Comparison of ENCODE assay signal across 8 mouse cellular contexts in genomic region chr2:181286629-181287337, GRCm38 (mm10). TPM values are rescaled to one million over a fixed set of nuclear protein-coding genes. Genes with fewer than 3 reads are reported as not detected.
DNase-seq lines count a peak whose midpoint lies in the region; ATAC-seq and TF ChIP-seq lines count a peak whose summit lies in the region.

No protein-coding gene starts in this region.

- H3K9me3 ChIP-seq in kidney, postnatal 0 days (replicated peaks; ENCODE audit: low read length) = no peaks in the 10 kb centered on the region
- H3K9me3 ChIP-seq in hindbrain, embryonic 15.5 days = no peaks in the 10 kb centered on the region

- DNase-seq in kidney, postnatal 0 days (ENCODE audit: low spot score) = no peak
- no peak for DNase-seq in kidney, postnatal 4 days
- DNase-seq in frontal cortex, postnatal 14 days (ENCODE audit: low spot score in 2 of 2) = no peak
- no peak for DNase-seq in urinary bladder, postnatal 4 days (ENCODE audit: low spot score in 2 of 2)

- peak overlapping the region; percentile 63 for H3K4me3 ChIP-seq in kidney, postnatal 0 days (replicated peaks; ENCODE audit: low read depth, low read length)
- H3K4me3 ChIP-seq in brown adipose tissue, adult 24 weeks (ENCODE audit: insufficient read depth, low read depth, low read length) = peak overlapping the region; percentile 100
- peak overlapping the region; percentile 58 for H3K4me3 ChIP-seq in hindbrain, embryonic 15.5 days
- H3K4me3 ChIP-seq in myocyte = peak overlapping the region; percentile 43

- 0 out of 2 replicates have a peak, but pooled peaks cover 3% of the 10 kb centered on the region for H3K36me3 ChIP-seq in kidney, postnatal 0 days (ENCODE audit: insufficient read depth, low read length)
- H3K36me3 ChIP-seq in hindbrain, embryonic 15.5 days = peaks cover 14% of the 10 kb centered on the region
- H3K36me3 ChIP-seq in myocyte (ENCODE audit: control insufficient read depth, insufficient read depth) = no peaks in the 10 kb centered on the region

- peak overlapping the region; percentile 80 for H3K9ac ChIP-seq in kidney, postnatal 0 days (ENCODE audit: low read depth, low read length)
- H3K9ac ChIP-seq in hindbrain, embryonic 15.5 days = peak overlapping the region; percentile 65

- ATAC-seq in kidney, postnatal 0 days (replicated peaks; ENCODE audit: low FRiP score, low read depth) = no peak
- no peak for ATAC-seq in hindbrain, embryonic 15.5 days (ENCODE audit: low FRiP score, low read depth)
- ATAC-seq in megakaryocyte progenitor cell, adult 5-6 weeks (replicated peaks; ENCODE audit: poor library complexity) = no peak

- H3K27ac ChIP-seq in kidney, postnatal 0 days = peak overlapping the region; percentile 90
- H3K27ac ChIP-seq in brown adipose tissue, adult 24 weeks (replicated peaks; ENCODE audit: low read depth, low read length) = peak overlapping the region; percentile 100
- peak overlapping the region; percentile 98 for H3K27ac ChIP-seq in hindbrain, embryonic 15.5 days (replicated peaks)

- H3K4me2 ChIP-seq in kidney, postnatal 0 days (ENCODE audit: low read length) = peak overlapping the region; percentile 67
- H3K4me2 ChIP-seq in hindbrain, embryonic 15.5 days = peak overlapping the region; percentile 65
- peak overlapping the region; percentile 82 for H3K4me2 ChIP-seq in myocyte (ENCODE audit: low read depth)

- peaks cover 57% of the 10 kb centered on the region for H3K79me2 ChIP-seq in myocyte (ENCODE audit: control insufficient read depth, insufficient read depth)

- WGBS in kidney, postnatal 0 days = 54% methylated on average over 6 of the region's 6 CpGs
- 60% methylated on average over 6 of the region's 6 CpGs for WGBS in hindbrain, embryonic 15.5 days

- no peak for TF ChIP-seq POLR2A in myocyte (IDR thresholded peaks at IDR 0.05; ENCODE audit: insufficient read length, low read depth)

- H3ac ChIP-seq in myocyte (ENCODE audit: control insufficient read depth, insufficient read length) = peak overlapping the region; percentile 44

- TF ChIP-seq CTCF in kidney, postnatal 0 days (IDR thresholded peaks at IDR 0.05; ENCODE audit: low read depth) = no peak

- no peaks in the 10 kb centered on the region for H3K27me3 ChIP-seq in kidney, postnatal 0 days (ENCODE audit: insufficient read depth, low read length)
- no peaks in the 10 kb centered on the region for H3K27me3 ChIP-seq in hindbrain, embryonic 15.5 days
- H3K27me3 ChIP-seq in myocyte (ENCODE audit: control insufficient read depth, insufficient read depth, insufficient read length) = no peaks in the 10 kb centered on the region

- H3K4me1 ChIP-seq in kidney, postnatal 0 days (replicated peaks; ENCODE audit: insufficient read depth, low read length) = peaks cover 7% of the 10 kb centered on the region; the same call in 1 of the 2 replicates
- no peaks in the 10 kb centered on the region; the same call in 1 of the 2 replicates for H3K4me1 ChIP-seq in brown adipose tissue, adult 24 weeks (ENCODE audit: control insufficient read depth, insufficient read depth, insufficient read length, low read length)
- peaks cover 22% of the 10 kb centered on the region for H3K4me1 ChIP-seq in hindbrain, embryonic 15.5 days (replicated peaks)

TF ChIP-seq in myocyte, 11 proteins besides CTCF, POLR2A, EP300 and RAD21:
- no peak for TF ChIP-seq USF1 (IDR thresholded peaks at IDR 0.05; ENCODE audit: low read depth)
- no peak for TF ChIP-seq POLR2AphosphoS2 (IDR thresholded peaks at IDR 0.05; ENCODE audit: insufficient read length, low read depth)
- no peak for TF ChIP-seq TCF12 (IDR thresholded peaks at IDR 0.05; ENCODE audit: insufficient read depth, poor library complexity, severe bottlenecking)
- TF ChIP-seq SRF (IDR thresholded peaks at IDR 0.05; ENCODE audit: control insufficient read depth, insufficient read length, low read depth) = no peak
- TF ChIP-seq MYOG (IDR thresholded peaks at IDR 0.05; ENCODE audit: control insufficient read depth in 1 of 3, insufficient read depth in 1 of 3, insufficient read length in 2 of 3, low read depth in 2 of 3) = no peak
- TF ChIP-seq MAX (IDR thresholded peaks at IDR 0.05; ENCODE audit: low read depth) = no peak
- TF ChIP-seq CEBPB (IDR thresholded peaks at IDR 0.05; ENCODE audit: insufficient read depth, poor library complexity, severe bottlenecking) = no peak
- no peak for TF ChIP-seq MYOD1 (IDR thresholded peaks at IDR 0.05; ENCODE audit: control insufficient read depth in 1 of 3, insufficient read length in 2 of 3, low read depth in 2 of 3)
- TF ChIP-seq REST (IDR thresholded peaks at IDR 0.05; ENCODE audit: insufficient read depth, insufficient read length) = no peak
- TF ChIP-seq E2F4 (IDR thresholded peaks at IDR 0.05; ENCODE audit: insufficient read depth) = no peak
- no peak for TF ChIP-seq TCF3 (IDR thresholded peaks at IDR 0.05; ENCODE audit: insufficient read length, low read depth)
TF ChIP-seq in myocyte: peak in this region for 0.

RNA-seq across cellular contexts. Expression of gene Gmeb2, which starts 1.1 kb away (rescaled TPM):
- polyA plus RNA-seq in kidney, postnatal 0 days (2015; fragmentation: Nextera tagmentation; extraction: Ambion mirVana) = 8.1 and 9.8 TPM in 2 replicates
- 3.8 and 4.7 TPM in 2 replicates for polyA plus RNA-seq in brown adipose tissue, adult 24 weeks (2012; ENCODE audit: insufficient read depth, insufficient read length, missing spikeins)
- polyA plus RNA-seq in hindbrain, embryonic 15.5 days (2015; fragmentation: Nextera tagmentation; extraction: Ambion mirVana) = 14.9 and 15.1 TPM in 2 replicates
- polyA plus RNA-seq in myocyte (2012; fragmentation: generic; extraction: Trizol) = 11.0 TPM
- total RNA-seq in megakaryocyte progenitor cell, adult 5-6 weeks (2015) = 12.5 and 12.6 TPM in 2 replicates
- total RNA-seq in megakaryocyte progenitor cell, adult 5-6 weeks (2017) = 13.4 and 13.6 TPM in 2 replicates

RNA-seq across cellular contexts. Expression of gene Stmn3, which starts 27.5 kb away (rescaled TPM):
- polyA plus RNA-seq in kidney, postnatal 0 days (2015; fragmentation: Nextera tagmentation; extraction: Ambion mirVana) = 0.24 and 0.66 TPM in 2 replicates
- polyA plus RNA-seq in brown adipose tissue, adult 24 weeks (2012; ENCODE audit: insufficient read depth, insufficient read length, missing spikeins) = not detected in 2 replicates
- polyA plus RNA-seq in hindbrain, embryonic 15.5 days (2015; fragmentation: Nextera tagmentation; extraction: Ambion mirVana) = 1,559 and 1,575 TPM in 2 replicates
- 0.07 TPM for polyA plus RNA-seq in myocyte (2012; fragmentation: generic; extraction: Trizol)
- not detected in 2 replicates for total RNA-seq in megakaryocyte progenitor cell, adult 5-6 weeks (2015)
- not detected in 2 replicates for total RNA-seq in megakaryocyte progenitor cell, adult 5-6 weeks (2017)

RNA-seq across cellular contexts. Expression of gene Rtel1, which starts 32.8 kb away (rescaled TPM):
- polyA plus RNA-seq in kidney, postnatal 0 days (2015; fragmentation: Nextera tagmentation; extraction: Ambion mirVana) = 16.8 and 24.2 TPM in 2 replicates
- polyA plus RNA-seq in brown adipose tissue, adult 24 weeks (2012; ENCODE audit: insufficient read depth, insufficient read length, missing spikeins) = 7.2 and 15.6 TPM in 2 replicates
- polyA plus RNA-seq in hindbrain, embryonic 15.5 days (2015; fragmentation: Nextera tagmentation; extraction: Ambion mirVana) = 40.6 and 44.4 TPM in 2 replicates
- polyA plus RNA-seq in myocyte (2012; fragmentation: generic; extraction: Trizol) = 23.6 TPM
- 53.4 and 78.0 TPM in 2 replicates for total RNA-seq in megakaryocyte progenitor cell, adult 5-6 weeks (2015)
- 41.9 and 53.0 TPM in 2 replicates for total RNA-seq in megakaryocyte progenitor cell, adult 5-6 weeks (2017)

RNA-seq across cellular contexts. Expression of gene Helz2, which starts 45.0 kb away (rescaled TPM):
- polyA plus RNA-seq in kidney, postnatal 0 days (2015; fragmentation: Nextera tagmentation; extraction: Ambion mirVana) = 1.4 and 1.5 TPM in 2 replicates
- 4.0 and 5.4 TPM in 2 replicates for polyA plus RNA-seq in brown adipose tissue, adult 24 weeks (2012; ENCODE audit: insufficient read depth, insufficient read length, missing spikeins)
- polyA plus RNA-seq in hindbrain, embryonic 15.5 days (2015; fragmentation: Nextera tagmentation; extraction: Ambion mirVana) = 0.26 and 0.39 TPM in 2 replicates
- polyA plus RNA-seq in myocyte (2012; fragmentation: generic; extraction: Trizol) = 4.6 TPM
- total RNA-seq in megakaryocyte progenitor cell, adult 5-6 weeks (2015) = 3.4 and 5.0 TPM in 2 replicates
- 4.0 and 4.8 TPM in 2 replicates for total RNA-seq in megakaryocyte progenitor cell, adult 5-6 weeks (2017)

Comparison
In these comparisons a context has a peak if more than half of its experiments do, and no peak if none do; other contexts are left out.
1. H3K4me3 ChIP-seq: peak in every context shown above with its lines; median percentile 100 in brown adipose tissue, adult 24 weeks; 63 in kidney, postnatal 0 days; 58 in hindbrain, embryonic 15.5 days; 43 in myocyte.
2. RNA of gene Stmn3, which starts 27.5 kb away (polyA plus RNA-seq): 1,559 to 1,575 TPM in hindbrain, embryonic 15.5 days; 0.24 to 0.66 TPM in kidney, postnatal 0 days, not detected in brown adipose tissue, adult 24 weeks and 0.07 TPM in myocyte (single experiment); every median in the first group is over 100 times any median in the second.
3. Peak in every context shown above with its lines, with median percentiles within 50 percentile points of each other: H3K27ac ChIP-seq and H3K4me2 ChIP-seq.